Mouse (Mus musculus) heart, embryonic 11.5 days (tissue): Measurements from ENCODE around the gene Tspan13. TPM values are rescaled to one million over a fixed set of nuclear protein-coding genes. Genes with fewer than 3 reads are reported as not detected.
A peak's percentile ranks its signal among the peaks of the same experiment; 100 is the strongest.

Experiments
- ATAC-seq: fragments of 200-750 bp; cut with Nextera tagmentation; replicated peaks from 2 replicates; pipeline ENCODE4 v1.8.0; 2017; ENCODE audit warnings: moderate library complexity; ENCODE audit not compliant: insufficient number of reproducible peaks, low FRiP score, low TSS enrichment
- H3K27ac ChIP-seq: fragments of 300-500 bp; sonication (generic); 2 replicates; pipeline ENCODE4 v1.5.1; 2014; ENCODE audit warnings: mild to moderate bottlenecking, low read depth, low read length
- H3K27me3 ChIP-seq: fragments of 300-500 bp; sonication (generic); 2 replicates; pipeline ENCODE4 v1.6.1; 2014; ENCODE audit warnings: mild to moderate bottlenecking, low read length, mixed read lengths; ENCODE audit not compliant: control insufficient read depth, insufficient read depth
- H3K36me3 ChIP-seq: fragments of 300-500 bp; sonication (generic); 2 replicates; pipeline ENCODE4 v1.6.1; 2014; ENCODE audit warnings: mild to moderate bottlenecking, low read length, moderate library complexity, mixed read lengths; ENCODE audit not compliant: control insufficient read depth, insufficient read depth
- H3K4me1 ChIP-seq: fragments of 300-500 bp; sonication (generic); 2 replicates; pipeline ENCODE4 v1.6.1; 2014; ENCODE audit warnings: low read length; ENCODE audit not compliant: control insufficient read depth, insufficient read depth
- H3K4me2 ChIP-seq: fragments of 300-500 bp; sonication (generic); 2 replicates; pipeline ENCODE4 v1.6.1; 2014; ENCODE audit warnings: mild to moderate bottlenecking, moderate library complexity
- H3K4me3 ChIP-seq: fragments of 300-500 bp; sonication (generic); 2 replicates; pipeline ENCODE4 v1.5.1; 2014; ENCODE audit warnings: low read depth, low read length
- H3K9ac ChIP-seq: fragments of 300-500 bp; sonication (generic); 2 replicates; pipeline ENCODE4 v1.6.1; 2014; ENCODE audit warnings: mild to moderate bottlenecking, low read depth, low read length, moderate library complexity
- H3K9me3 ChIP-seq: fragments of 300-500 bp; sonication (generic); replicated peaks from 2 replicates; pipeline ENCODE4 v1.6.1; 2016; ENCODE audit warnings: low read length; ENCODE audit not compliant: control insufficient read depth
- WGBS: fragments of 180-500 bp; shearing (Covaris S2); extraction: QIAGEN DNeasy Blood & Tissue Kit; methylation state at CpG from one replicate; pipeline ENCODE4 v1.1.7; 2014; ENCODE audit not compliant: insufficient replicate concordance; 5-methylcytosine and 5-hydroxymethylcytosine counted together
- polyA plus RNA-seq: library from polyadenylated mRNA; unstranded; fragments of >200 nt; fragmentation: Nextera tagmentation; extraction: Ambion mirVana; gene quantifications from 2 replicates; pipeline ENCODE4 v1.2.1, GENCODE M21; 2014

Tspan13 gene
- polyA plus RNA-seq, 1 experiment from 2014 or later = 77.2 TPM

DNA sequence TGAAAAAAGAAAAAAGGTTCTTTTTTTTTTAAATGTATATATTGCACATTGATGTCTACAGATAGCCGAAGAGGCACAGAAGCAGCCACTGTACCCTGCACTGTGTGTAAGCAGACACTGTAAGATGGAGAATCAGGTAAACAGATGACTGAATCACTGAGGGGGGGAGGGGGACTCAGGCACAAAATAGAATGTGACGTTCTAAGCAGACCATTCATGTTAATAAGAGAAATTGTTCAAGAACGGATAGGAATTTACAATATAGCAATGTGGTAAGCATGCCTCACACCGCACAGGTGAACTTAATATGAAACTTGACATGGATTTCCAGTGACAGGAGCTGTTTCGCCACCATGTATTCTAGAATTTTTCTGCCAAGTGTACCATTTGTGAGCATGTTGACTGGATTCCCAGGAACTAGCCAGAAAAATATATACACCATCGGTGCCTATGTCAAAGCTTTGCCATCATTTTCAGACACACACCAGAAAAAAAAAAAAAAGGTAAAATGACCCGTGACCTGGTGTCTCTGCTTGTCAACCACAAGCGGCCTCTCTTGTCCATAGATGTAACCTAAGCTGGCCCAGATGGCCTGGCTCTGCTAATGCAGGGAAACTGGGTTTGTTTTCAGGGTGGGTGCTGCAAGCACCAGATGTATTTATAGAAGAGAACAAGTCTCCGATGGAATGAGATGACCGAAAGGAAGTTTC is 1.6 kb downstream of the Tspan13 start:
- H3K4me2 ChIP-seq = peak overlapping the region; percentile 92
- no peak overlapping the region for H3K9ac ChIP-seq
- peaks cover 5% of the 10 kb centered on the region for H3K4me1 ChIP-seq
- no peak overlapping the region for H3K27ac ChIP-seq
- H3K36me3 ChIP-seq = no peaks in the 10 kb centered on the region
- H3K4me3 ChIP-seq = peak overlapping the region; percentile 92
- no peaks in the 10 kb centered on the region for H3K9me3 ChIP-seq
- no peak for ATAC-seq
- no peaks in the 10 kb centered on the region for H3K27me3 ChIP-seq
- WGBS = 65% methylated on average over 10 of the region's 10 CpGs

DNA sequence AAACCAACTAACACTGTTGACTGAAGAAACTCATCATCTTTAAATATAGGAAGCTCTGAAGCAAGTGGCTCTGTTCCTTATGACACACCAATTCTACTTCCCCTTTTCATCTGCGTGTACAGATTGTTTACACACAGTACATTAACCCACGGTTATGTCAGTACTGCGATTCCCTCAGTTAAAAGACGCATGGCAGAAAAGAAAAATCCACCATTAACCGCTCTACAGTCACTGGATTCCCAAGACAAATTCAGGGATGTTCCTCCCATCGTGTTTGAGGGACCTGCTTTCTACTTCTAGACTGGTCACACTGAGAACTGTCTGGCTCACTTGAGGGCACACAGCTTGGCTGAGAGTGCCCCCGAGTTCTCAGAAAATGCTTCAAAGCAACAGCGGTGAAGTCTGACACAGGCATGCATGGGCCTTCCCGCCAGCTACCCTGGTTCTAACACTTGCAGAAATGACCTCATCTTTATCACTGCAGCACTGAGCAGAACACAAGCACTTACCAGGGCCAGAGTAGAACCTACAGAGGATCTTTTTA is 2.7 kb downstream of the Tspan13 start:
- Histone ChIP-seq H3K9me3 (no peaks in the 10 kb centered on the region), H3K9ac (no peak overlapping the region), H3K4me2 (peak overlapping the region; percentile 0; the same call in 1 of the 2 replicates), H3K27me3 (no peaks in the 10 kb centered on the region), H3K36me3 (no peaks in the 10 kb centered on the region), H3K4me3 (no peak overlapping the region), H3K27ac (no peak overlapping the region), H3K4me1 (peaks cover 5% of the 10 kb centered on the region)
- WGBS = 53% methylated on average over 9 of the region's 9 CpGs
- ATAC-seq = no peak

DNA sequence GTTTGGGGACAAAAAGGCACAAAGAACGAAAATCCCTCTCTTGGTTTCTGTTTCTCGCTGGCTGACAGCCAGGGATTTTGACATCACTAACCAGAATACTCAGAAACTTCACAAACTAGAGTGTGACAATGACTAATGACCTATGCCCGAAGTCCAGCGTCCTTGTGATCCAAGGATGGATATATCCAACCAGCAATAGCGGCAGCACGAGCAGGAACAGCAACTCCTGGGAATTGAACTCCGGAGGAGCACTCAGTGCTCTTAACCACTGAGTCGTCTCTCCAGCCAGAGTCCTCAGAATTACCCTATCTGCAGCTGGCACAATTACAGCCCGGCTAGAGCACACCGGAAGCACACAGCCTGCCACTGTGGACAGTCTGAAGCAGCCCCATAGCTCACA is 5.5 kb downstream of the Tspan13 start:
- no peak overlapping the region for H3K27ac ChIP-seq
- H3K4me2 ChIP-seq = no peak overlapping the region
- no peak overlapping the region for H3K9ac ChIP-seq
- H3K36me3 ChIP-seq = no peaks in the 10 kb centered on the region
- H3K9me3 ChIP-seq = no peaks in the 10 kb centered on the region
- no peaks in the 10 kb centered on the region for H3K27me3 ChIP-seq
- H3K4me1 ChIP-seq = peaks cover 5% of the 10 kb centered on the region
- no peak for ATAC-seq
- H3K4me3 ChIP-seq = no peak overlapping the region
- 77% methylated on average over 10 of the region's 10 CpGs for WGBS

DNA sequence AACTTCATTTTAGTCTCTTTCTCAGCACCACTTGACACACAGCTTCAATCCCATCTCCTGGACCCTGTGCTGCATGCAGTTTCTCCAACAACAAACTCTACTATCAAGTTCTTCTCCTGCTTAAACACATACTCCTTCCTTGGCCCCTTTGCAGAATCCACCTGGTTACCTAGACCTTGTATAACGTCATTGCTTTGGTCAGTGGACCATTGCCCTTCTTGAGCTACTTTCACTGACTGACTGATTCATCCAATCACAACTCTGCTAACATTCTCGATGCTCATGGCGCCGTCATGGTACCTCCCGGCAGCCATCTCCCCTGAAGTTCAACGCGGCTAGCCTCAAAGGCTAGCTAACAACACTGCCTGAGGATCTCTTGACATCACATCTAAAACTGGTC is 6.2 kb downstream of the Tspan13 start:
- H3K4me1 ChIP-seq = peaks cover 5% of the 10 kb centered on the region
- no peak overlapping the region for H3K4me2 ChIP-seq
- no peak for ATAC-seq
- WGBS = 92% methylated on average over 7 of the region's 7 CpGs
- no peak overlapping the region for H3K27ac ChIP-seq
- H3K4me3 ChIP-seq = no peak overlapping the region
- H3K27me3 ChIP-seq = no peaks in the 10 kb centered on the region
- H3K9me3 ChIP-seq = no peaks in the 10 kb centered on the region
- no peak overlapping the region for H3K9ac ChIP-seq
- no peaks in the 10 kb centered on the region for H3K36me3 ChIP-seq

DNA sequence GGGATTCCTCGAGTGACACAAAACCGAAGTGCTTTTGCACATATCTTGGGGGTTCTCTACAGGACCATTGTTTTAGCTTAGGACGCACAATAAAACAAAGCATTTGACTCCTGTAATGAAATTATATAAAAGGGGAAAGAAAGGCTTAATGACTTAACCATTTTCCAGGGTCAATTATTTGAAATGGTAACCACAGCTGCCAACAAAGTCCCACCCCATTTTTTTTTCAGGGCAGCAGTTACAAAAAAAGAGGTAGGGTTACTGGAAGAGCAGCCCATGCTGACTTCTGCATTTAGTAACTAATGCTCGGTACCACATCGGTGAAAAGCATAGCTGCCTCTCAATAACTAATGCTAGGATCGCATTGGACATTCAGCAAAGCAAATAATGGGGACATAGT is 6.8 kb downstream of the Tspan13 start:
- Histone ChIP-seq H3K4me2 (no peak overlapping the region), H3K9me3 (no peaks in the 10 kb centered on the region), H3K9ac (no peak overlapping the region), H3K27me3 (no peaks in the 10 kb centered on the region), H3K36me3 (no peaks in the 10 kb centered on the region), H3K4me3 (no peak overlapping the region), H3K4me1 (peaks cover 1% of the 10 kb centered on the region; the same call in 1 of the 2 replicates), H3K27ac (no peak overlapping the region)
- WGBS = 89% methylated on average over 6 of the region's 6 CpGs
- ATAC-seq = no peak

DNA sequence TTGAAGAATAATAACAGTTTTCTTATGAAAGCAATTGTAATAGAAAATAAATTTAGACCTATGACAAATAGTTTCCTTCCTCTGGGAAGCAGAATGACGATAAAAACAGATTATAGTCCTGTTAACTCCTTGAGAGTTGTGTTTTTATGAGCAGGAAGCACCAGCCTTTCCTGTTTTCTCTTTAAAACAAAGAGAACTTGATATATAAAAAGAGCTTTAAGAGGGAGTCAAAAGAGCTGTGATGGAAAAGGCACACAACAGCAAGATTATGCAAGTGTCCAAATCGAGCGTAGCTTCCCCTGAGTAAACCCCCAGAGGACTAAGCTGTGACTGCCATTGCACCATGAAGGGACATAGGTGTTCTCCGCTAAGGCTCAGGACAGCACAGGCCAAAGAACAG is 9.9 kb downstream of the Tspan13 start:
- H3K27me3 ChIP-seq = no peaks in the 10 kb centered on the region
- no peaks in the 10 kb centered on the region for H3K36me3 ChIP-seq
- H3K9ac ChIP-seq = no peak overlapping the region
- H3K4me2 ChIP-seq = no peak overlapping the region
- no peak for ATAC-seq
- H3K9me3 ChIP-seq = no peaks in the 10 kb centered on the region
- H3K4me3 ChIP-seq = no peak overlapping the region
- 60% methylated on average over 4 of the region's 4 CpGs for WGBS
- H3K27ac ChIP-seq = peak overlapping the region; percentile 29; the same call in 1 of the 2 replicates
- 0 out of 2 replicates have a peak, but pooled peaks cover 3% of the 10 kb centered on the region for H3K4me1 ChIP-seq

DNA sequence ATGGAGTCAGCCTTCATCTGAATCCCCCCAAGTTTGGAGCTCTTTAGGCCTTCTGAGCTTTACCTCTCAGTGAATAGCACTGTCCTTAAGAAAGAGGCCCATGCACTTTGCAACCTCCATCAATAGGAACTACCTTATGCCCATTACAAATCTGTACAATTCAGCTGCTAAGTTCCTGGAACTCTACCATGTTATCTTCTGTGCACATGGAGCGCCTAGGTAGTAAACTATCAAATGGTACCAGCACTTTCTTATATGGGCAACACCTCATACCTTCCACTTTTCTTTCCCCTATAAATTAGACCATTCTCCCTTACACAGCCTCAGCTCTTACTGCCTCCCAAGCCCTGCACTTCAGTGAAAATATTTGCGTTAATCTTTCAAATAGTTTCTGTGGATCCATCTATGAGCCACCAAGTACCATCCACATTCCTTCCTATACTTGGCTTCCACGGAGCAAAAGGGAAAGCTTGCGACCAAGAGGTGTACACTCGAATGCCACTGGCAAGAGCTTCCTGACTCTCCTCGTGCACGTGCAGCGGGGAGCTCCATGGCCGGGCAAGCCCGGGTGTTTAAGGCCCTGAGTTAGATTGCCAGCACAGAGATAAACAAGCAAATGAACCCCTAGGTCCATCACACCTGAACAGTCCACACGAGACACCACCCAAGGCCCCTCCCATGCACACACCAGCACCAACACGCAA is 11.5 kb downstream of the Tspan13 start:
- no peaks in the 10 kb centered on the region for H3K9me3 ChIP-seq
- H3K36me3 ChIP-seq = no peaks in the 10 kb centered on the region
- H3K27me3 ChIP-seq = no peaks in the 10 kb centered on the region
- no peak overlapping the region for H3K27ac ChIP-seq
- no peak overlapping the region for H3K4me3 ChIP-seq
- H3K4me2 ChIP-seq = no peak overlapping the region
- no peak overlapping the region for H3K9ac ChIP-seq
- 83% methylated on average over 12 of the region's 12 CpGs for WGBS
- H3K4me1 ChIP-seq = 0 out of 2 replicates have a peak, but pooled peaks cover 3% of the 10 kb centered on the region
- ATAC-seq = 0 out of 2 replicates have a peak, but pooled peaks have one; percentile 18

DNA sequence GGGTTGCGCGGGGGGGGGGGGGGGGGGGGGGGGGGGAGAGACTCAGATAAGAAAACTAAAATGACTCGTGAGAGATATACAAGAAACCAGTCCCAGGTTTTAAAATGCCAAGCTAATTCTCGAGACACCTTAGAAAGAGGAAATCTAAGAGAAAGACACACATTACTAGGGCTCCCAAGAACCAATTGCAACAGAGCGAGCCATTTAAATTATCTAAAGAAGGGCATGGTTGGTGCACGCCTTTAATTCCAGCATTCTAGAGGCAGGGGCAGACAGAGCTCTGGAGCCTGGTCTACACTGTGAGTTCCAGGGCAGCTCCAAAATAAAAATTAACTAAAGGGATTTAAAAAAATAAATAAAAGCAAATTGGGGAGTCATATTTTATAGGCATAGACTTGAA is 12.6 kb downstream of the Tspan13 start:
- Histone ChIP-seq H3K4me1 (0 out of 2 replicates have a peak, but pooled peaks cover 3% of the 10 kb centered on the region), H3K4me2 (no peak overlapping the region), H3K4me3 (no peak overlapping the region), H3K36me3 (no peaks in the 10 kb centered on the region), H3K9me3 (no peaks in the 10 kb centered on the region), H3K9ac (no peak overlapping the region), H3K27ac (no peak overlapping the region), H3K27me3 (no peaks in the 10 kb centered on the region)
- 58% methylated on average over 4 of the region's 6 CpGs for WGBS
- ATAC-seq = no peak
